Mouse (Mus musculus) CD4-positive, CD25-positive, alpha-beta regulatory T cell, adult 4 months (primary cell): ENCODE results near the gene Cers5. TPM values are rescaled to one million over a fixed set of nuclear protein-coding genes. Genes with fewer than 3 reads are reported as not detected.
"Not testable (repeated sequence)": the region's sequence is repeated elsewhere in the genome, so short reads cannot be mapped to it uniquely, and the experiment has no call there.

Experiments used
- ATAC-seq: one replicate; pipeline ENCODE4 v1.8.0; 2017
- polyA plus RNA-seq, 2 experiments: library from polyadenylated mRNA; unstranded; fragments of 100-300 nt; shearing (Covaris generic); gene quantifications; one replicate each; pipeline ENCODE4 v1.2.1; 2017

Gene Cers5
- polyA plus RNA-seq, result 10 to 100 TPM; 54.4 to 64.6 TPM

DNA sequence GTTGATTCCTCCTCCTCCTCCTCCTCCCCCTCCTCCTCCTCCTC is at the start of gene Cers5:
Cers5 (minus strand) TSS at position 5 of the 44 bp plus-strand sequence.
- ATAC-seq, result not testable (repeated sequence)

- no peak for ATAC-seq
Observed at GRCm38 (mm10) chr15:99819621-99820279, 47.1 kb upstream of the Cers5 start.

DNA sequence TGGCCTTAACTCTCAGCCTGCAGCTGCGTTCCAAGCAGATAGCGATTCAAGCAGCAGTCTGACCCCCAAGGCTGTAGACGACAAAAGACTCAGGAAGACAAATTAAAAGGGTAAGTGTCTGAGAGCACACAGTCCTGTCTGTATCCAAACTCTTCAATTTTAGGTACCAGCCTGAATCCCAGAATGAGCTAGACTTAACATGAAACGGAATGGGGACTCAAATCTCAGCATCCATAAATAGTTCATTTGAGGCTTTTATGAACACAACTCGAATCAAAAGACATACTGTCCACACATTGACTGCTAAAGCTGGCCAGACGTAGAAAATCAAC is 46.4 kb upstream of the Cers5 start:
- no peak for ATAC-seq

DNA sequence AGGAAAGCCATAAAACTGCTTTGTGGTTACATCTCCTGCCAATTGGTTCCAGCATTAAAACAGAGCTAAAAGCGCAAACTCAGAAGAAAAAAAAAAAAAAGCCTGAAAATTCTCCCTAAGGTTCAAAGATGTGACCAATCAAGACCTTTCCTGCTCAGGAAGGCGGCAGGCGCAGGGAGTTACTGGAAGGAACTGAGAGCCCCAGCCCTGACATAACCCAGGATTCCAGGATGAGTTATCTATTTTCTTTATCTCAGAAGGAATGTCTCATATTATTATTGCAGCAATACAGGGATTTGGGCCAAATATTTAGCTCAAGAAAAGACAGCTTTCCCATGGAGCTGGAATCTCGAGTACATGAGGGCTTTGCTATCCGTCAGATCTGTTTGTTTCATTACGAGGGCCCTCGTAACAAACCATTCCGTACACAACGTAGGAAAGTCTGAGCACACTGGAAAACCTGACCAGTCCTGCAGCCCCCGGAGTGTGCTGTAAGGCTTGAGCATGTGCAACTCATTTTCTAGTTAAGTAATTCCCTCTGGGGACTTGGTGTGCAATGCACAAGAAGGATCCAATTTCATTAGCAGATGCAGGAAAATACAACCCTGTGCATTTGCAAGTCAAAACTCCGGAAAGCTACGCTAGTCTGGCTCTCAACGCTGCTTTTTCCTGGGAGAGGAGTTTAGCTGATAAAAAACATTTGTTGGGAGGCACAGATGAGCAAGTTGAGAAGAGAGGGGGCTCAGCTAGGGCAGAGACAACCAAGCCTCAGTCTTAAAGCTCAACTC is 45.8 kb upstream of the Cers5 start:
- ATAC-seq, result no peak

GRCm38 (mm10) chr15:99817343-99818235 is 44.9 kb upstream of the Cers5 start:
- no peak for ATAC-seq

DNA sequence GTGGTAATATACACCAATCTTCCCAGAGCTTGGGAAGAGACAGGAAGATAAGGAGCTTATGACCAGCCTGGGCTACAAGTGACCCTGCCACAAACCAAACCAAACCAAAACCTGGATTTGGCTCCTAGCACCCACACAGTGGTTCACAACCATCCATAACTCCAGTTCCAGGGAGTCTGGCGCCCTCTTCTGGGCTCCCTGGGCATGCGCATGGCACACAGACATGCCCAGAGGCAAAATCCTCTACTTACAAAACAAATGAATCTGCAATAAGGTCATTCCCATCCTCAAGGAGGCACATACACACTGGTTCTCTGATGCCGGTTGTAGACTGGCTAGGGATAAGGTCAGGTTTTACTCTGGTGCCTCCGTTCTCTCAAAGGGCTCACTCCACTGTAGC is 43.3 kb upstream of the Cers5 start:
- no peak for ATAC-seq

DNA sequence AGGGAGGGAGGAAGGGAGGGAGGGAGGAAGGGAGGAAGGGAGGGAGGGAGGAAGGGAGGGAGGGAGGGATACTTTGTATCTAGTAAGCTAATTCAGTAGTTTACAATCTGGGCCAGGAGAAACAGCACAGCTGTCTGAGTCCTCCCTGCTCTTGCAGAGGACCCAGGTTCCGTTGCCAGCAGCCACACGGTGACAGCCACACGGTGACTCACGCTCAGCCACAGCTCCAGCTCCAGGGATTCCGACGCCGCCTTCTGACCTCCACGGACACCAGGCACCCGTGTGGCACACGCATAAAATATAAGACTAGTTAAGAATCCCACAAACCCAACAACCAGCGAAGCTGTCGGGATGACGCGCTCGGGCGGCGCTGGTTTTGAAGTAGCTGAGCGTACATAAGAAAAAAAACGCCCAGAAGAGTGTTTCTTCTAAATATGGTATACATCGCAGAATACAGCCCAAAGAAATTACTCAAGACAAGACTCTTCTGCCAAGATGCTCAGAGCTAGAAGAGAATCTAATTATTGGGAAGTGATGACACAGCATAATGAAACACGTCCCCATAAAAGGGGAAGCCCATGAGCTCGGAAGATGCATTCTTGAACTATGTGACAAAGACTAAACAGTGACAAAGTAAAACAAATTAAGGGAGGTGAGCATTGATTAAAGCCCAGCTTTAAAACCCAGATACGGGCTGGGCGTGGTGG is 42.0 kb upstream of the Cers5 start:
- no peak for ATAC-seq

DNA sequence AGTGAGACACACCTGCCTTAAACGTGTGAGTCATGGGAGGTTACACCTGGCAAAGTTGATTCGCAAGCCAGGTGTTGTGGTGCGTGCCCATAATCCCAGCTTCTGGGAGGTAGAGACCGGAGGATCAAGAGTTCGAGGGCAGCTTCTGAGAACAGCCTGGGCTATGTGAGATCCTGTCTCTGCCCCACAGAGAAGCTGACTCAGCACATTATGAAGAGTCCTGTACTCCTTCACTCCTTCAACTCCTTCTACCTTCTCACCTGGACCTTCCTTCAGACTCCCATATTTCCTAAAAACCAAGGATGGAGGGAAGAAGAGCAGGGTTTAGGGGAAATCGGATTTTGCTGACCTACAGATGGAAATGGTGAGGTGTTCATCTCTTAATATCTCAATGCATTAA is 41.0 kb upstream of the Cers5 start:
- ATAC-seq, result no peak

- ATAC-seq, result peak; percentile 32
Observed at GRCm38 (mm10) chr15:99812097-99812496, 39.4 kb upstream of the Cers5 start.

DNA sequence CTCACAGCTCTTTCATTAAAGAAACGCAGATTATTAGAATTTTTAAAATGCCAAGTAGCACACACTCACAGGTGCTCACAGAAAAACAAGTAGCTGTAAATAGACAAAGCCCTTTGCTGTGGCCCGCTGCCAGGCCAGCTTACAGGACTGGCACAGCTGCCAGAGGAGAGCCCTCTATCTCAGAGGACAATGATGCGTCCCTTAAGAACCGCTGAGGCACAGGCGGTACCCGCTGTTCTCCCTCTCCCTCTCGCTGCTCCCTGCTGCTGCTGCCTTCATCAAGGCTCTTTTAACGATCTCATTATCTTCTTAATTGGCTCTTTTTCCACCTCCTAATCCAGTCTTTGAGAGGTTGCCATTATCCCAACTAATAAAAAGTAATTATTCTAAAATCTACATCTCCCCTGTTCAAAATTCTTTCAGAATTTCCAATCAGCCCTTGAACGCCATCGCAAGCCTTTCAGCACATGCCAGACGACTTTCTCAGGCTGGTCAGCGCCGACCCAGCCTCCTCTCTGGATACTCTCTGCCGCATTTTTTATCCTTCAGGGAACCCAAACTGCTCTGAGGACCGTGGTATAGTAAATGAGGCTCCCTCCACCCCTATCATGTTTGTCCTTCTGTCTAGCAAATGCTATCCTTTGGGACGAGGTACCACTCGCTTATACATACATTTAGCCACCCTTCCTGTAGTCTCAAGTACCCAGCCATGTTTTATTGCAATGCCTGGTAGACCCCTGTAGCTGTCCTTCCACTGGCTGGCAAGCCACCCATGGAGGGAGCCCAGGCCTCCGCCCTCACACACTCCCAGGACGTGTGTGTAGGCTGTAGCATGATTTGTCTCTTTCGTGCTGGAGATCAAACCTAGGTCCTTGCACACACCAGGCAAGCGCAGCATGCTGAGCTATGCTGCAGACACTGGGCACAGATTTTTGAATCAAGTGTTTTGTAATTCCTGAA is 35.4 kb upstream of the Cers5 start:
- ATAC-seq, result no peak

- ATAC-seq, result no peak
Observed at GRCm38 (mm10) chr15:99806171-99806570, 33.5 kb upstream of the Cers5 start.

DNA sequence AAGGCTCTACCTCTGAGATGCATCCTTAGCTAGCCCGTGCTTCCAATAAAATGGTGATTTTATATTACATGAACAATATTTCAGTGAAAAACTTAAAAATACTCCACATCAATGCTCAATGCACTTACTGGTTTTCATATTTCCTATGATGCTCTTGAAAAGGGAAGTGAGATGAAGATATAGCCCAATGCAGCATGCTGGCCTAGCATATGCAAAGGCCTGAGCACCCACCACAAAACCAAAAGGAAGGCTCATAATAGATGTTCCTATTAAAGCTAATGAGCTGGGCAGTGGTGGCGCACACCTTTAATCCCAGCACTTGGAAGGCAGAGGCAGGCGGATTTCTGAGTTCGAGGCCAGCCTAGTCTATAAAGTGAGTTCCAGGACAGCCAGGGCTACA is 33.0 kb upstream of the Cers5 start:
- ATAC-seq, result no peak

- ATAC-seq, result peak; percentile 60
Observed at GRCm38 (mm10) chr15:99803186-99803644, 30.5 kb upstream of the Cers5 start.

DNA sequence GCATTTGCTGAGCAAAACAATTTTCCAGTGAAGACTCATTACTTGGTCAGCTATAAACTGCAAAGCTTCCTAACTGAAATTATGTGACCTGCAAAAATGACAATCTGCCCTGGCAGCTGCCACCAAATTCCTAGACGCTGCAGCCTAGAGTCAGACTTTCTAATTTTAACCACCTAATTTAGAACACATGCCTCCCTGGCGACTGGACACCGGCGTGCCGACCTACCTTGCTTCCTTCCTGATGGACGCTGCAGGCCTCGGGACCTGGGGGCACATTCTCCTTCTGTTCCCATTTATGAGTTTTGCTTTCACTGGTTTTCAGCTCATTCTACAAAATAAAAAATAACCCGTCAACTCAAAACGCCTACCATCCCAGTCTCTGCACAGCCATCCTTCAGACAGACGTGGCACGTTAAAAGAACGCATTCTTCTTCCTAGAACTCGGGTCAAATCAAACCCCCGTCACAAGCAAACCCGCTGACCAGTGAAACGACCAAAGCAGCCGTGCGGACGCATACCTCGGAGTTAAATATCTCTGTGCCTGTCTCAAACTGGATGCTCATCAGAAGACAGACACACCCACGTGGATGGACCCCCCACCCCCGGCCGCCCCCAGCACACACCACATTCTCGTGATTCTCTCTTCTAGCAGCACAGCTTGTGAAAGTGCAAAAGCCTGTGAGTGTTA is 29.3 kb upstream of the Cers5 start:
- no peak for ATAC-seq

- ATAC-seq, result no peak
Observed at GRCm38 (mm10) chr15:99799706-99800105, 27.0 kb upstream of the Cers5 start.

GRCm38 (mm10) chr15:99797898-99798297 is 25.2 kb upstream of the Cers5 start:
- ATAC-seq, result no peak

DNA sequence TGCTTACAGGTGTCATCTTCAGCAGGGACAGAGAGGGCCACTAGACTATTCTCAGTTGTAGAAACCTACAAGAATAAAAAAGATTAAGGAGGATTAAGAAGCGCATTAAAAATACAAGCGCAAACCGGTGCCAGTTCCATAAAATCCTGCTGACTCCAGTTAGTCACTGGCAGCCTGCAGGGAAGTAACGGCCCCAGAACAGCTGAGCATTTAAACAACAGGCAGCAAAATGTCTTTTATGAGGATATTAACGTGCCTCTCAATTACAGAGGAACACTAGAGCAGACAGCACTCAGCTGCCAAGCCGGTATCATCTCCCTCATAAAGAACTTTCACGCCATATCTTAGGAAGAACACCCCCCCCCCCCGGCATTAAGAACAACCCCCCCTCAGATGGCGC is 24.1 kb upstream of the Cers5 start:
- ATAC-seq, result no peak

DNA sequence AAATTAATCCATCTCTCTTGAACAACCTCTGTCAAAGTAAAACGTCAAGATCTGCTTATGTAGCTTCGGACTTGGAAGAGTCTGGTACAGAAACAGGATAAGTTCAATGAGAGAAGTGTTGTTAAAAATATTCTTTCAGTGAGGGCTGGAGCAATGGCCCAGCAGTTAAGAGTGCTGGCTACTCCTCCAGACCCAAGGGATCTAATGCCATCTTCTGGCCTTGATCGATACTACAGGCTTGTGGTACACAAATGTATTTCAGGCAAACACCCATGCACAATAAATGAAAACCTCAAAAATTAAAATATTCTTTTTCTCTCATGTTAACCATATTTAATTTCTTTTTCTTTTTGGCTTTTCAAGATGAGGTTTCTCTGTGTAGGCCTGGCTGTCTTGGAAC is 23.4 kb upstream of the Cers5 start:
- no peak for ATAC-seq

- ATAC-seq, result no peak
Observed at GRCm38 (mm10) chr15:99792221-99792815, 19.6 kb upstream of the Cers5 start.

GRCm38 (mm10) chr15:99791003-99791402 is 18.3 kb upstream of the Cers5 start:
- no peak for ATAC-seq

GRCm38 (mm10) chr15:99790464-99790863 is 17.8 kb upstream of the Cers5 start:
- no peak for ATAC-seq
